Mouse (Mus musculus): ENCODE data around the gene Ptpn22. TPM values are rescaled to one million over a fixed set of nuclear protein-coding genes. Genes with fewer than 3 reads are reported as not detected.

The Ptpn22 gene
- polyA plus RNA-seq, 1 experiment from 2014 or later = 0.27 TPM

Other genes starting within 250 kb of the Ptpn22 start
- not detected in 2 replicates for gene Atg4a-ps, start 213.7 kb upstream of the Ptpn22 start, polyA plus RNA-seq (2016; fragmentation: Nextera tagmentation; extraction: Ambion mirVana)
- gene Olfml3, start 121.8 kb upstream of the Ptpn22 start, polyA plus RNA-seq (2016; fragmentation: Nextera tagmentation; extraction: Ambion mirVana) = 16.9 and 18.3 TPM in 2 replicates
- not detected in 2 replicates for gene Gm10964, start 120.4 kb upstream of the Ptpn22 start, polyA plus RNA-seq (2016; fragmentation: Nextera tagmentation; extraction: Ambion mirVana)
- gene Hipk1, start 68.2 kb upstream of the Ptpn22 start, polyA plus RNA-seq (2016; fragmentation: Nextera tagmentation; extraction: Ambion mirVana) = 16.5 and 17.1 TPM in 2 replicates
- 22.1 and 24.0 TPM in 2 replicates for gene Dclre1b, start 50.4 kb upstream of the Ptpn22 start, polyA plus RNA-seq (2016; fragmentation: Nextera tagmentation; extraction: Ambion mirVana)
- gene Ap4b1, start 50.3 kb upstream of the Ptpn22 start, polyA plus RNA-seq (2016; fragmentation: Nextera tagmentation; extraction: Ambion mirVana) = 24.6 and 26.1 TPM in 2 replicates
- 0.23 and 0.42 TPM in 2 replicates for gene Gm43064, start 50.2 kb upstream of the Ptpn22 start, polyA plus RNA-seq (2016; fragmentation: Nextera tagmentation; extraction: Ambion mirVana)
- 0.52 TPM in 1 of 2 replicates, not detected in the other for gene Bcl2l15, start 27.2 kb upstream of the Ptpn22 start, polyA plus RNA-seq (2016; fragmentation: Nextera tagmentation; extraction: Ambion mirVana)
- gene Rsbn1, start 54.3 kb downstream of the Ptpn22 start, polyA plus RNA-seq (2016; fragmentation: Nextera tagmentation; extraction: Ambion mirVana) = 23.8 and 27.6 TPM in 2 replicates
- gene Phtf1, start 108.3 kb downstream of the Ptpn22 start, polyA plus RNA-seq (2016; fragmentation: Nextera tagmentation; extraction: Ambion mirVana) = 48.9 and 49.9 TPM in 2 replicates